Mouse (Mus musculus) bone marrow macrophage, adult 2 months (primary cell): ENCODE data around the gene Gm3383.
"Not testable (repeated sequence)": the region's sequence is repeated elsewhere in the genome, so short reads cannot be mapped to it uniquely, and the experiment has no call there.

Source experiments
- CTCF ChIP-seq: IDR thresholded peaks from 2 replicates; pipeline ENCODE4 v1.5.1; 2012; ENCODE audit warnings: low read depth, mild to moderate bottlenecking, low read length, moderate library complexity
- POLR2A ChIP-seq: IDR thresholded peaks from 2 replicates; pipeline ENCODE4 v1.6.1; 2012; ENCODE audit warnings: mild to moderate bottlenecking, low read depth, low read length, borderline replicate concordance

DNA sequence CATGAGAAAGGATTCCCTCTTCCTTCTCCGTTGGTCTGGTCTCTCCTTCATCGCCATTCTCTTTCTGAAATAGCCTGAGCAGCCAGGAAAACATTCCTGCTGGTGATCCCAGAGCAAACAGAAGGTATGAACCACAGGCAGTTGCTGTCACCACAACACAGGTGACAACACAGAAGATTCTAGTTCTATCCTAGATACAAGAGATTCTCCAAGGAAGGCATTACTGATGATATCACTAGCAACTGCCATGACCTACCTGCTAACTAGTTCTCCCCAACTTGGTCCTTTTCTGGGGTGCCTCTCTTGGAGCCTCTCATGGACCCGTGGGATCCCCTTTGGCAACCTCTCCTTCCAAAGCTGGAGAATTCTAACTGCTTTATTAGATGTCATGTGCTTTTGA lies 22.4 kb upstream of the Gm3383 start, which contains the start of gene Gm3424:
- TF ChIP-seq POLR2A, CTCF: not testable (repeated sequence)
